8 mouse cellular contexts compared by ENCODE assay signal in the genomic region with DNA sequence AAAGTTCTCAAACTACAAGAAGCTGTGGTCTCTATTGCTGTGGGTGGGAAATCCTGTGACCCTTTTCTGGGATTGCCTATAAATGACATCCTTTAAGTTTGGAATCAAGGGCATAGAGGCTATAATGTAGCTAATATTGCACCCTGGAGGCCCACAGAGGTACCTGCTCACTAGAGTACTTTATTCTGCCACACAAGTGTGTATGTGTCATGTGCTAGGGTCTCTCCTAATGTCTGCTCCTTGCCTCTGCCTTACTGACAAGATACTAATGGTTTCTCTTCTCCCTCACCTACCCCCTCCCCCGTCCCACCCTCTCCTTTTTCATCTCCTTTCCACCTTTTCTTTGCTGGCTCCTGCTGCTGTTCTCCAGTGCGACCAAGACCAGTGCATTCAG.
DNase-seq lines count a peak whose midpoint lies in the region; ATAC-seq and TF ChIP-seq lines count a peak whose summit lies in the region.

No protein-coding gene starts in this region.

- H3K36me3 ChIP-seq in liver, embryonic 11.5 days (ENCODE audit: control insufficient read depth, insufficient read depth, low read length): no peaks in the 10 kb centered on the region
- no peaks in the 10 kb centered on the region for H3K36me3 ChIP-seq in liver, postnatal 0 days (replicated peaks; ENCODE audit: insufficient read depth, low read length)
- no peaks in the 10 kb centered on the region for H3K36me3 ChIP-seq in forebrain, embryonic 13.5 days (ENCODE audit: poor library complexity, severe bottlenecking)
- no peaks in the 10 kb centered on the region for H3K36me3 ChIP-seq in limb, embryonic 10.5 days
- H3K36me3 ChIP-seq in neural tube, embryonic 14.5 days (ENCODE audit: control insufficient read depth, insufficient read depth, low read length): no peaks in the 10 kb centered on the region

- no peak for TF ChIP-seq EP300 in liver, postnatal 0 days (IDR thresholded peaks at IDR 0.05; ENCODE audit: low read depth)

- ATAC-seq in liver, embryonic 11.5 days (replicated peaks; ENCODE audit: low FRiP score): no peak
- ATAC-seq in liver, postnatal 0 days: no peak
- peak; percentile 23 for ATAC-seq in forebrain, embryonic 13.5 days
- peak; percentile 10; the same call in 1 of the 2 replicates for ATAC-seq in neural tube, embryonic 14.5 days (ENCODE audit: low read depth)

- no peak for DNase-seq in liver, embryonic 11.5 days (ENCODE audit: low spot score)
- no peak for DNase-seq in liver, postnatal 0 days
- DNase-seq in limb, embryonic 10.5 days (ENCODE audit: low spot score): no peak
- DNase-seq in cerebellum, adult 11 months: no peak
- DNase-seq in testis, postnatal 14 days (ENCODE audit: low spot score): no peak
- DNase-seq in left cerebral cortex, adult 9 months (ENCODE audit: low spot score in 2 of 2): no peak

- H3K9me3 ChIP-seq in liver, embryonic 11.5 days (ENCODE audit: control insufficient read depth, low read length): no peaks in the 10 kb centered on the region
- no peaks in the 10 kb centered on the region for H3K9me3 ChIP-seq in liver, postnatal 0 days (ENCODE audit: low read length)
- no peaks in the 10 kb centered on the region for H3K9me3 ChIP-seq in forebrain, embryonic 13.5 days (replicated peaks)
- H3K9me3 ChIP-seq in limb, embryonic 10.5 days (replicated peaks): no peaks in the 10 kb centered on the region
- no peaks in the 10 kb centered on the region for H3K9me3 ChIP-seq in neural tube, embryonic 14.5 days (ENCODE audit: control insufficient read depth, low read length)

- WGBS in liver, embryonic 11.5 days: 48% methylated on average over 2 of the region's 2 CpGs
- 85% methylated on average over 2 of the region's 2 CpGs for WGBS in liver, postnatal 0 days (ENCODE audit: insufficient replicate concordance)
- 24% methylated on average over 2 of the region's 2 CpGs for WGBS in forebrain, embryonic 13.5 days
- WGBS in limb, embryonic 10.5 days: 30% methylated on average over 2 of the region's 2 CpGs
- WGBS in neural tube, embryonic 14.5 days: 22% methylated on average over 2 of the region's 2 CpGs

- no peak for TF ChIP-seq CTCF in liver, postnatal 0 days (IDR thresholded peaks at IDR 0.05; ENCODE audit: low read depth)

- no peak overlapping the region for H3K9ac ChIP-seq in liver, embryonic 11.5 days (ENCODE audit: low read depth, low read length)
- no peak overlapping the region for H3K9ac ChIP-seq in liver, postnatal 0 days (replicated peaks)
- H3K9ac ChIP-seq in forebrain, embryonic 13.5 days: peak overlapping the region; percentile 62
- peak overlapping the region; percentile 51 for H3K9ac ChIP-seq in neural tube, embryonic 14.5 days (replicated peaks; ENCODE audit: low read depth, low read length)

- H3K27me3 ChIP-seq in liver, embryonic 11.5 days (replicated peaks; ENCODE audit: control insufficient read depth, insufficient read depth, low read length): no peaks in the 10 kb centered on the region
- H3K27me3 ChIP-seq in liver, postnatal 0 days (ENCODE audit: insufficient read depth, low read length): no peaks in the 10 kb centered on the region
- 0 out of 2 replicates have a peak, but pooled peaks cover 14% of the 10 kb centered on the region for H3K27me3 ChIP-seq in forebrain, embryonic 13.5 days
- no peaks in the 10 kb centered on the region for H3K27me3 ChIP-seq in limb, embryonic 10.5 days (ENCODE audit: low read depth, poor library complexity, severe bottlenecking)
- no peaks in the 10 kb centered on the region for H3K27me3 ChIP-seq in neural tube, embryonic 14.5 days (ENCODE audit: control insufficient read depth, insufficient read depth, low read length)

- no peak overlapping the region for H3K27ac ChIP-seq in liver, embryonic 11.5 days (ENCODE audit: low read depth, low read length)
- H3K27ac ChIP-seq in liver, postnatal 0 days (ENCODE audit: low read depth): no peak overlapping the region
- no peak overlapping the region for H3K27ac ChIP-seq in forebrain, embryonic 13.5 days
- H3K27ac ChIP-seq in limb, embryonic 10.5 days: peak overlapping the region; percentile 80
- 0 out of 2 replicates have a peak overlapping the region, but pooled peaks have one; percentile 52 for H3K27ac ChIP-seq in neural tube, embryonic 14.5 days (ENCODE audit: low read depth, low read length)

- H3K4me2 ChIP-seq in liver, embryonic 11.5 days: peak overlapping the region; percentile 68
- H3K4me2 ChIP-seq in liver, postnatal 0 days (ENCODE audit: low read depth, low read length): no peak overlapping the region; the same call in 1 of the 2 replicates
- peak overlapping the region; percentile 72 for H3K4me2 ChIP-seq in forebrain, embryonic 13.5 days
- H3K4me2 ChIP-seq in neural tube, embryonic 14.5 days (ENCODE audit: low read depth, low read length): peak overlapping the region; percentile 72

- H3K4me1 ChIP-seq in liver, embryonic 11.5 days (replicated peaks; ENCODE audit: control insufficient read depth, insufficient read depth, low read length): peaks cover 4% of the 10 kb centered on the region; the same call in 1 of the 2 replicates
- H3K4me1 ChIP-seq in liver, postnatal 0 days (ENCODE audit: insufficient read depth): peaks cover 30% of the 10 kb centered on the region
- H3K4me1 ChIP-seq in forebrain, embryonic 13.5 days: peaks cover 8% of the 10 kb centered on the region
- H3K4me1 ChIP-seq in limb, embryonic 10.5 days: peaks cover 9% of the 10 kb centered on the region
- peaks cover 7% of the 10 kb centered on the region for H3K4me1 ChIP-seq in neural tube, embryonic 14.5 days (ENCODE audit: control insufficient read depth, insufficient read depth, low read length)

- peak overlapping the region; percentile 34; the same call in 1 of the 2 replicates for H3K4me3 ChIP-seq in liver, embryonic 11.5 days (ENCODE audit: low read depth, low read length)
- H3K4me3 ChIP-seq in liver, postnatal 0 days (ENCODE audit: low read depth, low read length): no peak overlapping the region
- H3K4me3 ChIP-seq in forebrain, embryonic 13.5 days: peak overlapping the region; percentile 42
- peak overlapping the region; percentile 59 for H3K4me3 ChIP-seq in limb, embryonic 10.5 days
- H3K4me3 ChIP-seq in neural tube, embryonic 14.5 days (ENCODE audit: low read depth, low read length): no peak overlapping the region; the same call in 1 of the 2 replicates

Comparison
In these comparisons a context has a peak if more than half of its experiments do, and no peak if none do; other contexts are left out.
1. H3K4me3 ChIP-seq: peak in liver, embryonic 11.5 days (single experiment), forebrain, embryonic 13.5 days (single experiment) and limb, embryonic 10.5 days (single experiment); none in liver, postnatal 0 days (single experiment) and neural tube, embryonic 14.5 days (single experiment).
2. ATAC-seq: peak in forebrain, embryonic 13.5 days (single experiment) and neural tube, embryonic 14.5 days (single experiment); none in liver, embryonic 11.5 days (single experiment) and liver, postnatal 0 days (single experiment).
3. H3K27ac ChIP-seq: peak in limb, embryonic 10.5 days (single experiment) and neural tube, embryonic 14.5 days (single experiment); none in liver, embryonic 11.5 days (single experiment), liver, postnatal 0 days (single experiment) and forebrain, embryonic 13.5 days (single experiment).
4. H3K9ac ChIP-seq: peak in forebrain, embryonic 13.5 days (single experiment) and neural tube, embryonic 14.5 days (single experiment); none in liver, embryonic 11.5 days (single experiment) and liver, postnatal 0 days (single experiment).